Mouse (Mus musculus): ENCODE data around the gene Fam181a.

Fam181a gene

GRCm38 (mm10) chr12:103310744-103311267 is at the start of gene Fam181a:
Fam181a (plus strand) TSS chr12:103310975.
- DNase-seq: no peak

GRCm38 (mm10) chr12:103262017-103262865 is 48.5 kb upstream of the Fam181a start:
- peak; percentile 37 for DNase-seq

- no peak for DNase-seq
Measured at GRCm38 (mm10) chr12:103266605-103267004, 44.2 kb upstream of the Fam181a start.

GRCm38 (mm10) chr12:103272176-103272575 is 38.6 kb upstream of the Fam181a start:
- DNase-seq: no peak

GRCm38 (mm10) chr12:103273051-103273450 is 37.7 kb upstream of the Fam181a start:
- DNase-seq: no peak

- no peak for DNase-seq
Measured at GRCm38 (mm10) chr12:103273732-103274131, 37.0 kb upstream of the Fam181a start.

GRCm38 (mm10) chr12:103276422-103276821 is 34.4 kb upstream of the Fam181a start:
- no peak for DNase-seq

- DNase-seq: no peak
Measured at GRCm38 (mm10) chr12:103281491-103281890, 29.3 kb upstream of the Fam181a start.

GRCm38 (mm10) chr12:103281912-103282311 is 28.9 kb upstream of the Fam181a start:
- peak; percentile 70 for DNase-seq

GRCm38 (mm10) chr12:103282936-103283335 is 27.8 kb upstream of the Fam181a start:
- no peak for DNase-seq

GRCm38 (mm10) chr12:103283411-103283810 is 27.4 kb upstream of the Fam181a start:
- DNase-seq: no peak

DNA sequence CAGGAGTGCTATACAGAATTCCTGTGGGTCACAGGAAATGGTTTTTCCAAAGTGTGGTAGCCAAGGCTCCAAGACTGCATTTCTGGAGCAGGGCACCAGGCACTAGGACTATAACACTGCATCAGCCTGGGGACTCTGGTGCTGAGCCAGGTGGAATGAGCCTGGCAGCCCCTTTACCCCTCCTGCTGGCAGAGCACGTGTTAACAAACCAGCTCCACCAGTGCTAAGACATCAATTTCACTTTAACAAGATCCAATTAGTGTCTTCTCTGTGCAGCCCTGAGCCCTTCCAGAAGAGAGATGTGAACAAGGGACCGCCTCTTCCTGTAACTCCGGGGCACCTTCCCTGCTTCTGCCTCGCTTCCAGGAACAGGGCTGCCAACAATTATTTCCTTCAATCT is 23.5 kb upstream of the Fam181a start:
- no peak for DNase-seq

GRCm38 (mm10) chr12:103292366-103292765 is 18.4 kb upstream of the Fam181a start:
- DNase-seq: no peak

GRCm38 (mm10) chr12:103296292-103296691 is 14.5 kb upstream of the Fam181a start:
- DNase-seq: no peak

DNA sequence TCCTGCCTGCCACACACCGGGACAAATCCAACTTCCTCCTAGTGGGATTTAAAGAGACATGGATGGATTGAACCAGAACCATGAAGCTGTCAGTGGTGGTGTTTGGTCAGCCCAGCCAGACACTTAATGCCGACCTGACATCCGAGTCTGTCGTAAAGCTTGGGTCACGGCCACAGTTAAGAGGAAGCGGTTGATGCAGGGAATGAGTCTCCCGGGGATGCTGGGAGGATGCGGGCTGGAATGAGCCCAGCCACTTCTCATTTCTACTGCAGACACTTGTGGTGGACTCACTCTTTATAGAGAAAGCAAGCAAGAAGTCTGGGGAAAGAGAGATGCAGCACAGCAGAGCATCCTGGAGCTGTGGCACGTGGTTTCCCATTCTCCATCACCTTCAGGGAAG is 10.3 kb upstream of the Fam181a start:
- DNase-seq: no peak

DNA sequence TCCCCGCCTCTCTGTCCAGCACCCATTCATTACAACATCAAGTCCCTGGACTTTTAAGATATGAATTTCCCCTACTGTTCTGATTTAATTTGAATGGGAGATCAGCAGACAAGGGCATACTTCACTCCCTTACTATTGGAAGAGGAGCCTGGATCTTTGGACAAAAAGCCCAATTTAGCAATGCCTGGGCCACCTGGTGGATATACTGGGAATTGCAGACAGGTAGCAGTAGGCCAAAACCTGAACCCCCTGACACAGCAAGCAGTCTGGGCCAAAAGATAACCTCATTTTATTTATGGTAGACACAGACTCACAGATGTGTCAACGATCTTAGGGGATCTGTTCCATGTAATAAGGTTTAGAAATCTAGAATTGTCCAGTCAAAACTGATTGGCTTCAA is 9.1 kb upstream of the Fam181a start:
- peak; percentile 67 for DNase-seq

DNA sequence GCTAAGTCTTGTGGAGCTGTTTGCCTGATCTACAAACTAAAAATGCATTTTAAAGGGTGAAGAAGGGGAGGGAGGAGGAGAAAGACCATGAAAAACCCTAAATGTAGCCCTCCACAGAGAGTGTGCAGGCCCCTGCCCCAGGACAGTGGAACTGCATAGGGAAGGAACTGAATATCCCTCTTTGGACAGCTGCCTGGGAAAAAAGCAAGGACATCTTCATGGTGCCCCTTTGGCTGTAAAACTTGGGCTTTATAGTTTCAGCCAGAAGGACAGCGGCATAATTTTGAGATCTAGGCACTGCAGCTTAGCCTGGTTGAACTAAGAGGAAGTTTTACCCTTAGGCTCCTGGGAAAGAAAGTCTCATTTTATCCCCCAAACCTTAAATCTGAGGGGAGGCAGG is 7.8 kb upstream of the Fam181a start:
- DNase-seq: no peak

- DNase-seq: no peak
Measured at GRCm38 (mm10) chr12:103306224-103306623, 4.6 kb upstream of the Fam181a start.

DNA sequence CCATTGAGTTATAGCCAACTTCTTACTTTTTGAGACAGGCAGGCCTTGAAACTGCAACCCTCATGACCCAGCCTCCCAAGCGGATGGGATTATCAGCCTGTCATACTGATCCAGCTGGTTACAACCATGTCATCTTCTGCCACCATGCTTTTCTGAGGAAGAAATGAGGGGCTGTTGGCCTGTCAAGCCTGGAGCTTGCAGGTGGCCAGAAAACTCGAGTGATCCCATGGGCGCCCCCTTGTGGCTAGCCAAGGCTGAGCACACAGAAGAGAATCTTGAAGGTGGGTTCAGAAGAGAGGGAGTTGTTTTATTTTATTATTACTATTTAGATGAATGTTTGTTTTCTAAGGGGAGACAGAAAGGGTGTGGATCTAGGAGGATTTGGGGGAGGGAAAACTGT is 4.1 kb upstream of the Fam181a start:
- DNase-seq: peak; percentile 41

- peak; percentile 76 for DNase-seq
Measured at GRCm38 (mm10) chr12:103311921-103312320, 1.1 kb downstream of the Fam181a start.

DNA sequence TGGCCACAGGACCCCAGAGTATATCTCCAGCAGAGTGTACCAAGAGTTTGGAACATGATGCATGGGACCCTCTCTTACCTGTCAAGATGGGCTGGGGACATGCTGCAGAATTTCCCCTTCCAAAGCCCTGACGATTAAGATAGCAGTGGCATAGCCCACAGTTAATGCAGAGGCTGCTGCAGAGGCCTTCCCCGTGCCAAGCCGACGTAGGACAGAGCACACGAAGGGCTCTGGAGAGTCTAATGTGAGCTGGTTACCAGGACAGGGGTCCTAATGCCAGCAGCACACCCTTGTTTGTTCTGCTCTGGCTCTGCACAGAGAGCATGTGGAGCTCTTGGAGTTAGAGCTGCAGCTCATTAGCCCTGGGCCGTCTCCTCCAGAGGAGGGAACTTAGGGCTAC is 2.5 kb downstream of the Fam181a start:
- DNase-seq: no peak

DNA sequence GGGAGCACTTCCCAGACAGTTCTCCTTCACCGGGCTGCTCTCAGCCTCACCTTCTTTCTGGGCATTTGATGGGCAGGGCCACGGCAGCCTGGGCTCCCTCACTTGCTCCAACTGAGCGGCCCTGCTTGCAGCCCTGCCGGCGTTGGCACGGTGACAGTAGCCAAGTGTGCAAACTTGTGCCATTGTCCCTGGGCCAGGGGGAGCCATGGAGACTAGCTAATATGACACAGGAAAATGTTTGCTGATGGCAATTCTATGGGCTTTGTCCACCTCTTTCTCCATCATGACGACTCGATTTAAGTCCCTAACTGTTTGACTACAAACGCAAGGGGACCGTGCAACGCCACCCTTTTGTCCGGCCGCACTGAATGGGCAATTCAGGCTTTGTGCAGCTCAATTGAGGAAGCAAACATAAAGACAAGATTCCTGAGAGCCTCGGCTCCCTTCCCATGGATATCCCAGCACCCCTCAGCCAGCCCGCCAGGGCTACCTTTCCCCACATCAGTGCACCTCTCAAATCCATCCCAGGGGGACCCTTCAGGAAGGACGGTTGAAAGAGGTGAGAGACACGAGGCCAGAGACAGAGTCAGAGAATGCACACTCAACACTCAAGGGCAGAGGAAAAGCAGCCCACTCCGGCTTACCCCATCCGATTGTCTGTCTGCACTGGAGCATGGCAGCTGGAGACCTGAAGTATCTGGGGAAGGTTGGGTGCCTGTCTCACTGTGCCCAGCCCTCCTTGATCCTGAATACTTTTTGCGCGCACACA is 3.3 kb downstream of the Fam181a start:
- DNase-seq: peak; percentile 41

DNA sequence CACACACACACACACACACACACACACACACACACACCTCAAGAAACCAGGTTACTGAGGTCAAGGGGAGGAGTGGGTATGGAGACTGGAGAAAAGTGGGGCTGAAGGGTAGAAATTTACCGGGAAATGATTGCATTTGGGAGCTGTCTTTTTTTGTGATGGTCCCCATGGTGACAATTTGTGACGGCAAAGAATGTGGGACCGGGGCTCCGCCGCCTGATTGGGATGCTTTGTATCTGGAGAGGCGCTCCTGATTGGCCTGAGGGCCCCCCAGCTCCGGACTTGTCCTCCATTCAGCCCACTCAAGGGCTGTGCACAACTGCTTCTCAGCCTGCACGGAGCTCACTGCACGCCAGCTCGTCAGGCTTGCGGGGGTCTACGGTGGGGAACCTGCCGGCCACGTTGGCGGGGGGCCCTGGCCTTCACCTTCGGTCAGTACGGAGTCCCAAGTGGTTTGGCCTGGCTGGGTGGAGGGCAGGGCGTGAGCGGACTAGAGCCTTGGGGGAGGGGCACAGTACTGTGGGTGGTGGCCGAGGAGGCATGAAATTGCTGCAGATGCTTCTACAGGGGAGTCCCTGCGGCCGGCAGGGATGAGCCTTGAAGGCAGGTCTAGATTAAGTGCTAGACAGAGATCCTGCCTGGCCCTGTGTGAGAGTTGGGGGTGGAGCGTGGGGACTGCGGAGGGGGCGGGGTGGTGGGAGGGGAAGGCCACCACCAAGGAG is 4.0 kb downstream of the Fam181a start:
- peak; percentile 29 for DNase-seq

Data from lung, postnatal 10 days (tissue).